Mouse (Mus musculus): Measurements from ENCODE around the gene Bfsp2. TPM values are rescaled to one million over a fixed set of nuclear protein-coding genes. Genes with fewer than 3 reads are reported as not detected.

The Bfsp2 gene
- polyA plus RNA-seq, 1 experiment = not detected

DNA sequence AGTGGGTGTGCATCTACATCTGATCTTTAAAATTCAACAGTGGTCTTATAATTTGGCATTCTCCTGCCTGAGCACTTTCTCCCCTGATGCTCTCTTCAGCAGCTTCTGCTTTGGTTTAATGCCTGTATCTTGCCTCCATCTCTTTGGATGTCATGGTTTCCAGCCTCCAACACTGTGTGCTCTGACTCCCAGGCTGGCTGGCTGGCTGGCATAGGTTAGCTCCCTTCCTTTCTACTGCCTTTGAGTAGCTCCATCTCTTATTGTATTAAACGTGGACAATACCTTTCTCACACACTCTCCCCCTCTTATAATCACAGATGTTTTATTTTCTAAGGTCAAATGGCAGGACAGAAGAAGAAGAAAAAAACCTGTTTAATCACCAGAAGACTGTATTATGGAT lies 14.9 kb downstream of the Bfsp2 start:
- no peak for TF ChIP-seq CTCF (IDR thresholded peaks at IDR 0.05; ENCODE audit: low read depth, low read length)
- Histone ChIP-seq H3K4me3 (ENCODE audit: insufficient read depth, low read length) (no peak overlapping the region), H3K4me1 (ENCODE audit: control insufficient read depth, insufficient read depth, low read length) (0 out of 2 replicates have a peak, but pooled peaks cover 2% of the 10 kb centered on the region), H3K27ac (ENCODE audit: insufficient read depth, low read depth, low read length) (no peak overlapping the region)

DNA sequence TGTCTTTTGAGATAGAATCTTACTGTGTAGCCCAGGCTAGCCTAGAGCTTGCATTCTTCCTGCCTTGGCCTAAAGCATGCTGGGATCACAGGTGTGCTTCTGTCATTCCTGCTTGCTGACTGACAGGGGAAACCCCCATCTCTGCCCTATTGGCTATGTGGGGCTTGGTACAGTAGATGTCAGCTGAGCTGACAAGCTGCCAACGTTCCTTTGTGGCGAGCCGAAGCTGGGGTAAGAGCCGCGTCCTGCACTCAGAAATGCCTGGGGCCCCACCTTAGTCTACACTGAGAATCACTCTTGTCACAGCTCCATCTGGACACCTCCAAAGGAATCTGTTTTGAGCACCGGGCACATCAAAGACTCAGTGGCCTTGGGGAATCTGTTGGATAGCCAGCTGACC lies 16.4 kb downstream of the Bfsp2 start:
- H3K27ac ChIP-seq (ENCODE audit: insufficient read depth, low read depth, low read length) = no peak overlapping the region
- no peak overlapping the region for H3K4me3 ChIP-seq (ENCODE audit: insufficient read depth, low read length)
- no peaks in the 10 kb centered on the region for H3K4me1 ChIP-seq (ENCODE audit: control insufficient read depth, insufficient read depth, low read length)
- no peak for TF ChIP-seq CTCF (IDR thresholded peaks at IDR 0.05; ENCODE audit: low read depth, low read length)
- TF ChIP-seq POLR2A (IDR thresholded peaks at IDR 0.05; ENCODE audit: borderline replicate concordance, low read depth, low read length) = no peak

DNA sequence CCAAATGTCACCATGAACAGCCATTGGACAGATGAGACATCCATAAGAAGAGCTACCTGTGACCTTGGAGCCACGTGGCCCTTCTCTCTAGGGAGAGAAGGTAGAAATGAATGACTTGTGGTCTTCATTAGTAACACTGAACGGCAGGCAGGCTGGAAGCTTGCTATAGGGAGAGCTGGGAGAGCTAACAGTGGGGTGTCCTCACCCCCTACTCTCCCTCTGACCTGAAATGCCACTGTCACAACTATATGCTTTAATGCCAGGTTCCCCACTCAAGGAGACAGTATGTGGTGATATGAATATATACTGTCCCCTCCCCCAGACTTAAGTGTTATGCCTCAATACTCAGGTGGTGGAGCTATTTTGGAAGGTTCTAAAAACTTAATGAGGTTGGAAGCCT lies 20.4 kb downstream of the Bfsp2 start:
- H3K27ac ChIP-seq (ENCODE audit: insufficient read depth, low read depth, low read length) = no peak overlapping the region
- TF ChIP-seq POLR2A (IDR thresholded peaks at IDR 0.05; ENCODE audit: borderline replicate concordance, low read depth, low read length) (no peak), CTCF (IDR thresholded peaks at IDR 0.05; ENCODE audit: low read depth, low read length) (no peak)
- no peaks in the 10 kb centered on the region for H3K4me1 ChIP-seq (ENCODE audit: control insufficient read depth, insufficient read depth, low read length)
- H3K4me3 ChIP-seq (ENCODE audit: insufficient read depth, low read length) = no peak overlapping the region

DNA sequence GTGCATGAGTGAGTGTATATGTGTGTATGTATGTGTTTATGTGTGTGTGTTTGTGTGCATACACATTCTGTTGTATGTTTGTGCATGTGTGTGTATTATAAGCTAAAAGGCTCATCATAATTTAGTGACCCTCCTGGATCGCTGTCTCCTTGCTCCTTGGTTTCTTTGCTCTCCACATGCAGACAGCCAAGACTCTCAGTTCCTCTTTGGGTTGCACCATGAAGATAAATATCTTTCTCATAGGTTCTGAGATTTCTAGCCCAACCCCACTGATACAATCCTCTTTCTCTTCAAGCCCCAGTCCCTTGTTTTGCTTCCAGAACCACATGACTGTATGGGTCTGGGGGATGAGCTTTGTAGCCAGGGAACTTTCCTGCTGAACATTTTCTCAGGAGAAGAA lies 20.9 kb downstream of the Bfsp2 start:
- Histone ChIP-seq H3K4me1 (ENCODE audit: control insufficient read depth, insufficient read depth, low read length) (no peaks in the 10 kb centered on the region), H3K4me3 (ENCODE audit: insufficient read depth, low read length) (no peak overlapping the region), H3K27ac (ENCODE audit: insufficient read depth, low read depth, low read length) (no peak overlapping the region)
- TF ChIP-seq CTCF (IDR thresholded peaks at IDR 0.05; ENCODE audit: low read depth, low read length) = no peak
- TF ChIP-seq POLR2A (IDR thresholded peaks at IDR 0.05; ENCODE audit: borderline replicate concordance, low read depth, low read length) = no peak

DNA sequence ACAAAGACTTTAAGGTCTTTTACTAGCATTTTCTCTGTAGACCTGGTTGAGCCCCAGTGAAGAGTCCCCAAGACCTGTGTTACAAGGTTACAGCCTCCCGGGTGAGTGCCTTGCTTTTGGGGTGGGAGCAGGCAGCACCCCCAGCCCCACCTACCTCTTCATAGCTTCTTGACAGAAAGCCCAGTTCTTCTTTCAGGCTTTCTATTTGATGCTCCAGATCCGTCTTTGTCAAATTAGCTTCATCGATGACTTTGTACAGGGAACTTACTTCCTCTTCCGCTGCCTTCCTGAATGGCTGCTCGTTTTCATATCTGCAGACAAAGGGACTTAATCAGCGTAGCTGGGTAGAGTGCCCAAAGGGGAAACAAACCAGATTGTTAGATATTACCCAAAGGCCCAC lies 30.6 kb downstream of the Bfsp2 start:
- TF ChIP-seq POLR2A (IDR thresholded peaks at IDR 0.05; ENCODE audit: borderline replicate concordance, low read depth, low read length) = no peak
- TF ChIP-seq CTCF (IDR thresholded peaks at IDR 0.05; ENCODE audit: low read depth, low read length) = no peak
- Histone ChIP-seq H3K4me3 (ENCODE audit: insufficient read depth, low read length) (no peak overlapping the region), H3K27ac (ENCODE audit: insufficient read depth, low read depth, low read length) (no peak overlapping the region)

DNA sequence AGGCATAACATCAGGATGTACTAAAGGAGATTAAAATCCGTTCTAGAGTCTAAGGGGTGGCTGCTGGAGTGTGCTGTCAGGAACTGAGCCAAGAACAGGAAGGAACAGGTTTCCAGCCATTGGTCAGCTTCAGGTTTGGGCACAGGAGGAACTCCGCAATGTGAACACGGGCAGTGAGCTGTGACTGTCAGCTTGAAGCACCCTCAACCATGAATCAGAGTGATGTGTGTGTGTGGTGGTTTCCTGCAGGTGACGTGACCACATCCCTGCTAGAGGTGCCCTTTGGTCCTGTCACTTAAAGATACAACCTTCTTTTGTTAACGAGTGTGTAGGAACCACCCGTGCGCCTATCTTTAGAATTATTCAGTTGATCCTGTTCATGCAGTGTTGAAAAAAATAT lies 31.1 kb downstream of the Bfsp2 start:
- Histone ChIP-seq H3K4me3 (ENCODE audit: insufficient read depth, low read length) (no peak overlapping the region), H3K4me1 (ENCODE audit: control insufficient read depth, insufficient read depth, low read length) (no peaks in the 10 kb centered on the region), H3K27ac (ENCODE audit: insufficient read depth, low read depth, low read length) (no peak overlapping the region)
- TF ChIP-seq POLR2A (IDR thresholded peaks at IDR 0.05; ENCODE audit: borderline replicate concordance, low read depth, low read length) (no peak), CTCF (IDR thresholded peaks at IDR 0.05; ENCODE audit: low read depth, low read length) (no peak)

More for the DNA sequence above, 30.6 kb downstream of the Bfsp2 start:
- H3K4me1 ChIP-seq (ENCODE audit: control insufficient read depth, insufficient read depth, low read length) = no peaks in the 10 kb centered on the region

DNA sequence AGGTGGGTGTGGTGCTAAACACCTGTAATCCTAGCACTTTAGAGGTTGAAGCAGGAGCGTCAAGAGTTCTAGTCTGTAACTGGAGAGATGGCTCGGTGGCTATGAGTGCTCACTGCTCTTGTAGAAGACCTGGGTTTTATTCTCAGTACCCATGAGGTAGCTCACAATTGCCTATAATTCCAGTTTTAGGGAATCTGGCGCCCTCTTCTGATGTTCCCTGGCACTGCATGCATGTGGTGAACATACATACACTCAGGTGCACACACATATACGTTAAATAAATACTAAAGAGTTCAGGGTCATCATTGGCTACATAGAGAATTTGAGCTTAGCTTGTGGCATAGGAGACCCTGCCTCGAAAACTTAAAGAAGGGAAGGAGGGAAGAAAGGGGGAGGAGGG lies 35.6 kb downstream of the Bfsp2 start:
- TF ChIP-seq POLR2A (IDR thresholded peaks at IDR 0.05; ENCODE audit: borderline replicate concordance, low read depth, low read length) (no peak), CTCF (IDR thresholded peaks at IDR 0.05; ENCODE audit: low read depth, low read length) (no peak)
- Histone ChIP-seq H3K27ac (ENCODE audit: insufficient read depth, low read depth, low read length) (no peak overlapping the region), H3K4me1 (ENCODE audit: control insufficient read depth, insufficient read depth, low read length) (no peaks in the 10 kb centered on the region), H3K4me3 (ENCODE audit: insufficient read depth, low read length) (no peak overlapping the region)

DNA sequence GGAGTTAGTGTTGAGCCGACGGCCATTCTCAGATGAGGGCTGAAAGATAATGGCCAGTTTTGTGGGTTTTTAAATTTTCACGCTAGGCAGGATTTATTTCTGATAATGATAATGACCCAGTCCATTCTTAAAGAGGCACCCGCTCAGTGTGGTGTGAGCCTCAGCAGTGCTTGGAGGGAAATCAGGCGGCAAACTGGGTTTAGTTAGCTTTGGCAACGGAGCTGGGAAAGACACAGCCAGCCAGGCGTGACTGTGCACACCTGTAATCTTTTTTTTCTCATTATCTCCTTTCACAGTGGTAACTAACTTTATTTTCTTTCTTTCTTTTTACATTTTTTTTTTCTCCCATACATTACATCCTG lies 36.4 kb downstream of the Bfsp2 start:
- H3K4me3 ChIP-seq (ENCODE audit: insufficient read depth, low read length) = no peak overlapping the region
- TF ChIP-seq CTCF (IDR thresholded peaks at IDR 0.05; ENCODE audit: low read depth, low read length) = no peak
- TF ChIP-seq POLR2A (IDR thresholded peaks at IDR 0.05; ENCODE audit: borderline replicate concordance, low read depth, low read length) = no peak
- no peaks in the 10 kb centered on the region for H3K4me1 ChIP-seq (ENCODE audit: control insufficient read depth, insufficient read depth, low read length)
- no peak overlapping the region for H3K27ac ChIP-seq (ENCODE audit: insufficient read depth, low read depth, low read length)

DNA sequence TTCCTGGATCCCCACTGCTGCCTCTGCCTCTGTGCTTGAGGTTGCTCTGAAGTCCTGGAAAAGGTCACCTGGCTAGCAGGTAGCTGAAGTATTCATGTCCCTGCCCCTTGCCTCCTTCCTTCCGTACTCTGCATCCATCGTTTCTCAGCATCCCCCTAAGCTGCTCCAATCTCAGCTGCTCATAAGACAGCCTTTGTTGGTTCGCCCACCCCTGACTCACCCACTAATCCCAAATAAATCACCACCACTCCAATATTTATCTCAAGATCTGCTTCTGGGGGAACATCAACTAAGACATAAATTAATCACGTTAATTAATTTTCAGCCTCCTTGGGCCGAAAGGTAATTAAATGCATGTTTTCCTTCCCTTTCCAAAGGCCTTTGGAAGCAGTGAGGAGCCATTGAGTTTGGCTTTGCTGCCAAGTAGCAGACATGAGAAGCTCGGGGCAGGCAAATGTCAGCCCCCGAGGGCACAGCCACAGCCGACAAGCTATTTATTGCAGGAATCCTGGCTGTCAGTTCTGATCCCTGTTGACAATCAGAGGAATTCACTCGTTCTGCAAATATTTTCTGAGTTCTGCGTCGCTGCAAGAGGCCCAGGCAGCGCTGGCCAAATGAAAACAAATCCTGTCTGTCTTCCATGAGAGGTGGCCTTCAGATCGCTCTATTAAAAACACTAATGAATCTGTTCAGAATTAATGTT lies 36.9 kb downstream of the Bfsp2 start:
- TF ChIP-seq POLR2A (IDR thresholded peaks at IDR 0.05; ENCODE audit: borderline replicate concordance, low read depth, low read length) = no peak
- TF ChIP-seq CTCF (IDR thresholded peaks at IDR 0.05; ENCODE audit: low read depth, low read length) = no peak
- Histone ChIP-seq H3K4me3 (ENCODE audit: insufficient read depth, low read length) (no peak overlapping the region), H3K4me1 (ENCODE audit: control insufficient read depth, insufficient read depth, low read length) (no peaks in the 10 kb centered on the region), H3K27ac (ENCODE audit: insufficient read depth, low read depth, low read length) (no peak overlapping the region)

DNA sequence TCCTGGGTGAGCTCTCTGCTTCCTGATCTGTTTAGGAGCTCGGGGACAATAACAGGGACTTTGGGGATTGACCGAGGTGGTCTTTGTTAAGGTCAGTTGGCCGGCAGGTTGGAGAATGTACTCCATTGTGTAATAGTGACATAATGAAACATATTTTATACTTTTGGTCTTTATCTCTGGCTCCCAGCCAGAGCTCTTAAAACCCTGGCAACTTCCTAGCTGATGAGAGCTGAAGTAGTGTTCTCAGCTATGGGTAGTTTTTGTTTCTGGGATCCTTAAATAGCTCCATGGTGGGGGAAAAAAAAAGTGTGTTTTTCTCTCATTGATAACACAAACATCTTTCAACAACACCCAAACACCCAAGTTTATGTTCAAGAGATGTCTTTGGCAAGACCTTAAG lies 39.6 kb downstream of the Bfsp2 start:
- TF ChIP-seq CTCF (IDR thresholded peaks at IDR 0.05; ENCODE audit: low read depth, low read length) (no peak), POLR2A (IDR thresholded peaks at IDR 0.05; ENCODE audit: borderline replicate concordance, low read depth, low read length) (no peak)
- Histone ChIP-seq H3K27ac (ENCODE audit: insufficient read depth, low read depth, low read length) (no peak overlapping the region), H3K4me3 (ENCODE audit: insufficient read depth, low read length) (no peak overlapping the region), H3K4me1 (ENCODE audit: control insufficient read depth, insufficient read depth, low read length) (no peaks in the 10 kb centered on the region)

DNA sequence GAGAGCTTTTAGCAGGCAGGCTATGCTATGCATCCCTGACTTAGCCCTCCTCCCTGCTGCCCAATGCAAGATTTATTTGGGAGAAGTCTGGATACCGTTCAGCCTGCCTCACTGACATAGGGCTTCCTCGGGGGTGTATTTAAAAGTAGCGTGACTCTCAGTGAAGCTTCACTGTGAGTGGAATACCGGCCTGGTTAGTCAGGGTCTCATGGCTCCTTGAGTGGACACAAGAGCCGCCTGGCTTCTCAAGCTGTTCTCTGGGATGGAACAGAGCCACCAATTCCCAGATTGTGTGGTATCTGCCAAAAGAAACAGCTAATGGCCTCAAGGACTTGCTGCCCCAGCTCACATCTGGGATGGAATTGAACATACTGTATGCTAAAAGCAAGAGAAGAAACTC lies 43.1 kb downstream of the Bfsp2 start:
- TF ChIP-seq CTCF (IDR thresholded peaks at IDR 0.05; ENCODE audit: low read depth, low read length) (no peak), POLR2A (IDR thresholded peaks at IDR 0.05; ENCODE audit: borderline replicate concordance, low read depth, low read length) (no peak)
- 0 out of 2 replicates have a peak, but pooled peaks cover 4% of the 10 kb centered on the region for H3K4me1 ChIP-seq (ENCODE audit: control insufficient read depth, insufficient read depth, low read length)
- H3K27ac ChIP-seq (ENCODE audit: insufficient read depth, low read depth, low read length) = no peak overlapping the region
- H3K4me3 ChIP-seq (ENCODE audit: insufficient read depth, low read length) = no peak overlapping the region

Measured in bone marrow macrophage, adult 2 months (primary cell).